Mouse (Mus musculus) ovary, postnatal 14 days (tissue): ENCODE results near the gene Mtx3.

Source experiments
- DNase-seq: peaks from one replicate; pipeline ENCODE4 v3.0.0; 2022; ENCODE audit warnings: low spot score

Gene Mtx3

DNA sequence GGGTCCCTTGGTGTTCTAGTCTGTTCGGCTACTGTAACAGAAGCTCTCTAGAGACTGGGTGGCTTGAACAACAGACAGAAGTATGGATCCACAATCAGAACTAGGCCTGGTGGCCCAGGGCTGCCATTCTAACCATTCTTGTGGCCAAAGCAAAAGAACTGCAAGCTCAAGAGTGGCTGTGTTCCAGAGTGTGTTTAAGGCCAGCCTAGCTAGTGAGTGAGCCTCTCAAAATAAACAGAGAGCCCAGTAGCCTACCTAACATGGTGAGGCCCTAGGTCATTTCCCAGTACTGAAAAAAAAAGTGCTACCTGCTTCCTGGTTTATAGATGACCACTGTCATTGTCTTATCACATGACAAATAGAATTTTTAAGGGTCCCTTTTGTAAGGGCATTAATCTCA lies 39.6 kb downstream of the Mtx3 start:
- no peak for DNase-seq

DNA sequence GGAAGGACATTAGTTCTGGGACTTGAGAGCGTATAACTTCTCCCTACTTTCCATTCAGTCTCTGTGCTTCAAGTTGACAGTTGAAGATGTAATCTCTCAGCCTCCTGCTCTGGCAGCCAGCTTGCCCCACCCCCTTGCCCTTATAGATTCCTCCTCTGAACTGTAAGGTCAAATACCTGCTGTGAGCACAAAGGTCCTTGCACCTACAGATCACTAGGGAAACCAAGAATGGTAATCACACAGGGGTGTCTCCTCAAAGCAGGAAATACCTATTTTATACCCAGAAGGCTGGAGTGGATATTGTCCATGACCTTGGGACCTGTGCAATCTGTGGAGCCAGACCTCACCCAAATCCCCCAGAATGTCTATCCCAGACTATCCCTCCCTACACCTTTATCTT lies 40.4 kb downstream of the Mtx3 start:
- no peak for DNase-seq

DNA sequence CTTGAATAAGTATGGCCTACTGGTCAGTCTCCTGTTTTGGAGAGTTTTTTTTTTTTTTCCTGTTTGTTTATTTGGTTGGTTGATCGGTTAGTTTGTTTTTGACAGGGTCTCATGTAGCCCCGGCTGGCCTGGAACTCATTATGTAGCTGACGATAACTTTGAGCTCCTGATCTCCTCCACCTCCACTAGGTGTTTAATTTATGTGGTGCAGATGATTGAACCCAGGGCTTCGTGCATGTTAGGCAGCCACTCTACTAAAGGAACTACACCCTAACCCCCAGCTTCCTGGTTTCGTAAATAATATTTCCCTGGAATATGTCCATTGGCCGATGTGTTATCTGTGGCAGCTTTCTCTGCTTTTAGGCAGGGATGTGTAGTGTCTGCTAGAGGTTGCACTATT lies 54.5 kb downstream of the Mtx3 start:
- no peak for DNase-seq

DNA sequence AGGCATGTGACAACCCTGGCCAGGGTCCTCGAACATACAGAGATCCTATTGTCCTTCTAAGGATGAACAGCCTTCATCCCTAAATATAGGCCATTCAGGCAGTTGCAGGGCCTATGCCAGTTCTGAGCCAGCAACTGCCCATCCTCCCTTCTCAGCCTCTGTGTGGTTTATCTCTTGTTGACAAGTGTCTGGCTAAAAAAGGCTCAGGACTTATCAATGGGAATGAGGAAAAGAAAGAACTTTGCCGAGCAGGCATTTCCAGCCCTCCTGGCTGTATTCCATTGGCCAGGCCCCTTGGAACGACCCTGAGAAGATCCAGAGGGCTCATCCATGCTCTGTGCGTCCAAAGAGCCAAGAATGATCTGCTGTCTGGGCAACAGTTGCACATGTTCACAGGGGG lies 58.7 kb downstream of the Mtx3 start:
- no peak for DNase-seq

DNA sequence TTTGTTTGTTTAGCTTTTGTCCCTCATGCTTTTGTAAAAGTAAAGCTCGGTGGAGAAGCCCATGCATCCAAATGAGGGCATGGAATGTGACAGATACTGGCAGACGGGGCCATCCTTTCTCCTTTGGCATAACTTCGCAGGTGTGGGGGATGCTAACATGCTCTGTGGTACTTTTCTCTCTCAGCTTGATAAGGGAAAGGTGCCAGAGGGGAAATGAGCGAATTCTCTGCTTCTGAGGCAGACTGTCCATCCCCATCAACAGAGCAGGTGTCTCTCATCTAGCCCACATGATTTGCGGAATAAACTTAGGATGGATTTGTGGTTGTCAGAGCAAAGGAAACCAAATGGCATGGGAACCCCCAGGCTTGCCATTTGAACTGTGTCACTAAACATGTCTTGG lies 61.4 kb downstream of the Mtx3 start:
- DNase-seq = no peak

DNA sequence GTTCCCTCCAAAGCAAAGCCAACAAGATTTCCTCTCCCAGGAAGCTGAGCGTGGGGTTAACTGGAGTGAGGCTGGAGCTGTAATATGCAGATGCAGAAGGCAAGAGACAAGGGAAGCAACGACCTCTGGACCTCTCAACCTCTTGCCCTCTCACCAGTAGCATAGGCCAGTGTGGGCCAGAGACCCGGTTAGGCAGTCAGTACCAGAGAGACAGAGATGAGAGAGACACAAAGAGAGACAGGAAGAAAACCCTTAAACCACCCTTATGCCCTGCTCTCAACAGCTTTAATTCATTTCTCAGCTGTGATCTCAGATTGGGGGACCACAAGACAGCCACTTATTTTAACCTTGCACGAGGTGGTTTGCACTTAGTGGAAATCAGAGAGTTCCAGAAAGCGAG lies 62.8 kb downstream of the Mtx3 start:
- DNase-seq = no peak
